Mouse (Mus musculus) myocyte (in vitro differentiated cells): ENCODE data around the gene Slc10a6.

Experiments used
- MAX ChIP-seq: IDR thresholded peaks from one replicate; pipeline ENCODE4 v1.6.1; 2011; ENCODE audit warnings: low read depth, mild to moderate bottlenecking, control low read depth
- POLR2A ChIP-seq: IDR thresholded peaks from one replicate; pipeline ENCODE4 v1.6.1; 2011; ENCODE audit warnings: low read depth, mild to moderate bottlenecking, control low read depth, moderate library complexity; ENCODE audit not compliant: insufficient read length
- USF1 ChIP-seq: IDR thresholded peaks from one replicate; pipeline ENCODE4 v1.6.1; 2011; ENCODE audit warnings: low read depth, mild to moderate bottlenecking, control low read depth, moderate library complexity

DNA sequence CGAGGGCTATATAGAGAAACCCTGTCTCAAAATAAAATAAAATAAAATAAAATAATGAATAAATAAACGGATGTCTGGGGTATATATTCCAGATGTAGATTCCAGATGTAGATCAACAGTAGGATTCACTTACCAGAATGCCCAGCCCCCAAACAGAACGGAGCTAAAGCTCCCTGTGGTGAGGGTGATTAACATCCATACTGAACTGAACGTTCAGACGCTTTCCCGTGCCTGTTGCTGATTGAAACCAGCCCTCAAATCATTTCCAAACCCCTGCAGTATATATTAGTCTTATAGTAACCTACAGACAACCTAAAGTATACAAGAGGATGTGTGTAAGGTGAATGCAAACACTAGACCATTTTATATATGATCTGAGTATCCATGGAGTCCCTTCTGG, 45.3 kb upstream of the Slc10a6 start:
- TF ChIP-seq POLR2A (no peak), USF1 (no peak), MAX (no peak)
